Mouse (Mus musculus) thymus, adult 2 months (tissue): ENCODE data around the gene Myadml2.

Source experiments
- CTCF ChIP-seq: fragments of 200-500 bp; IDR thresholded peaks from 2 replicates; pipeline ENCODE4 v1.5.1; 2012; ENCODE audit warnings: mild to moderate bottlenecking, control low read depth, low read length, moderate library complexity, borderline replicate concordance; ENCODE audit not compliant: control insufficient read depth, poor library complexity, insufficient read depth; ENCODE audit errors: extremely low read depth
- POLR2A ChIP-seq: fragments of 200-500 bp; IDR thresholded peaks from 2 replicates; pipeline ENCODE4 v1.6.1; 2012; ENCODE audit warnings: mild to moderate bottlenecking, low read length, control low read depth, moderate library complexity; ENCODE audit not compliant: control insufficient read depth, poor library complexity, insufficient read depth; ENCODE audit errors: extremely low read depth

DNA sequence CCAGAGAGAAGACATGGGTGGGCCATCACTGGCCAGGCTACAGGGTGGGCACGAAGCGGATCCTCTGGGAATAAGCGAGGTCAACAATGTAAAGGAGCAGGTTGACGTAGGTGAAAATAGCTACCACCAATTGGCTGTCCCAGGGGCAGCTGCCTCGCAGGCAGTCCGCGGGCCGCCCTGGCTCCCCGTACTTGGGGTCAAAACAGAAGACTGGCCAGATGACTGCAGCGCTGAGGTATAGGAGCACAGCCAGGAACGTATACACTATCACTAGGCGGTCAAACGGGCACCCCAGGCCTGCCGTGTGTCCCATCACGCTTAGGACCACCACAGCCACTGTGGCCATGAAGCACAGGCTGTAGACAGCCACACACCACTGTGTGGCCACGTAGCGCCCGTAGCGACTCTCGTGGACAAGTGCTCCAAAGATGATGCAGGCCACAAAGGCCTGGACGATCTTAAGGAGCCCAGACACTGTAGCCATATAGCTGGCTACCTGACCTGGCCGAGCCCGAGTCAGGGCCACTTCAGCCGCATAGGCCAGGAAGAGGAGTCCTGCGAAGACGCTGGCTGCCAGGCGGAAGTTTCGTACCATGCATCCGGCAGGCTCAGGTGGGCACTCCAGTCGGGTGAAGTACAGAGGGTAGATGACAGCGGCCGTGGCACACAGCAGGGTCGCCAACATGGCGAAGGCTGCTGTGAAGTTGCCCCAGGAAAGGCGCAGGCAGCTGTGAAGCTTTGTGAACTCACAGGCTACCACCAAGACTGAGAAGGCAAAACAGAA, 719 bp downstream of the Myadml2 start:
- TF ChIP-seq CTCF: no peak
- no peak for TF ChIP-seq POLR2A
